Mouse (Mus musculus) heart, postnatal 25 days (tissue): Measurements from ENCODE around the gene Gm21958. TPM values are rescaled to one million over a fixed set of nuclear protein-coding genes. Genes with fewer than 3 reads are reported as not detected.
A peak's percentile ranks its signal among the peaks of the same experiment; 100 is the strongest.

Experiments used
- DNase-seq: peaks from one replicate; pipeline ENCODE4 v3.0.0; 2022; ENCODE audit warnings: low spot score
- intact Hi-C: fragments of 180-260 bp; cut with DNase I; formaldehyde crosslinking; loops from one replicate; pipeline ENCODE4 v1.15.1; 2025
- total RNA-seq, 2 experiments: library from RNA; stranded (reverse); gene quantifications; 2 replicates each; pipeline ENCODE4 v1.2.3; 2021

The Gm21958 gene
- not detected for total RNA-seq

GRCm38 (mm10) chr3:54714253-54714652 is at the start of gene Gm21958:
Gene Gm21958 (minus strand): TSS chr3:54714353.
- intact Hi-C loops, result no loop called here

GRCm38 (mm10) chr3:54761258-54761657 is 47.1 kb upstream of the Gm21958 start:
- DNase-seq, result no peak
- intact Hi-C loops, result no loop called here

More at GRCm38 (mm10) chr3:54714253-54714652, at the start of gene Gm21958:
- DNase-seq, result no peak

GRCm38 (mm10) chr3:54760321-54761115 is 46.4 kb upstream of the Gm21958 start:
- DNase-seq, result no peak
- intact Hi-C loops, result no loop called here

GRCm38 (mm10) chr3:54759211-54759610 is 45.1 kb upstream of the Gm21958 start:
- intact Hi-C loops, result no loop called here
- no peak for DNase-seq

GRCm38 (mm10) chr3:54757446-54757845 is 43.3 kb upstream of the Gm21958 start:
- intact Hi-C loops, result no loop called here
- no peak for DNase-seq

GRCm38 (mm10) chr3:54756058-54756457 is 41.9 kb upstream of the Gm21958 start:
- intact Hi-C loops, result no loop called here
- DNase-seq, result no peak

- peak; percentile 33 for DNase-seq
- intact Hi-C loops, result no loop called here
These were observed 41.2 kb upstream of the Gm21958 start, which contains the start of gene Smad9 for GRCm38 (mm10) chr3:54755145-54756041. Gene Smad9 (plus strand): TSS chr3:54755582.

GRCm38 (mm10) chr3:54753411-54753810 is 39.3 kb upstream of the Gm21958 start:
- DNase-seq, result no peak
- intact Hi-C loops, result no loop called here

- intact Hi-C loops, result no loop called here
- DNase-seq, result no peak
These were observed 31.6 kb upstream of the Gm21958 start for GRCm38 (mm10) chr3:54745799-54746198.

- intact Hi-C loops, result no loop called here
- DNase-seq, result no peak
These were observed 27.8 kb upstream of the Gm21958 start for GRCm38 (mm10) chr3:54741965-54742364.

- DNase-seq, result no peak
- intact Hi-C loops, result loop anchor here (5.0 kb wide), 2 partner anchors 70 to 325 kb away; partner anchors contain the start of gene Rfxap
These were observed 23.2 kb upstream of the Gm21958 start for GRCm38 (mm10) chr3:54737317-54737716.

GRCm38 (mm10) chr3:54736101-54736927 is 22.2 kb upstream of the Gm21958 start:
- intact Hi-C loops, result loop anchor here (5.0 kb wide), 2 partner anchors 71 to 326 kb away; partner anchors contain the start of gene Rfxap
- DNase-seq, result no peak

GRCm38 (mm10) chr3:54735247-54736046 is 21.3 kb upstream of the Gm21958 start, which contains the start of the genes Exosc8 and Alg5:
Gene Exosc8 (minus strand): TSS chr3:54735393.
Gene Alg5 (plus strand): TSS chr3:54735539.
- peak; percentile 79 for DNase-seq
- intact Hi-C loops, result loop anchor here (1.0 to 5.0 kb wide), 3 partner anchors 42 to 327 kb away; partner anchors contain the start of gene Rfxap

GRCm38 (mm10) chr3:54734411-54735246 is 20.5 kb upstream of the Gm21958 start:
- intact Hi-C loops, result loop anchor here (1.0 to 5.0 kb wide), 3 partner anchors 41 to 328 kb away; partner anchors contain the start of gene Rfxap
- DNase-seq, result peak; percentile 81

GRCm38 (mm10) chr3:54732371-54732770 is 18.2 kb upstream of the Gm21958 start:
- no peak for DNase-seq
- intact Hi-C loops, result no loop called here

GRCm38 (mm10) chr3:54731626-54732150 is 17.5 kb upstream of the Gm21958 start:
- intact Hi-C loops, result no loop called here

GRCm38 (mm10) chr3:54728100-54728499 is 13.9 kb upstream of the Gm21958 start:
- intact Hi-C loops, result no loop called here
- no peak for DNase-seq

More at GRCm38 (mm10) chr3:54731626-54732150, 17.5 kb upstream of the Gm21958 start:
- DNase-seq, result no peak
